Mouse (Mus musculus) cerebellum, adult 11-12 months (tissue): ENCODE measurements around the gene Kctd12.

Source experiments
- DNase-seq: peaks from one replicate; pipeline ENCODE4 v3.0.0; 2022

Kctd12 gene

DNA sequence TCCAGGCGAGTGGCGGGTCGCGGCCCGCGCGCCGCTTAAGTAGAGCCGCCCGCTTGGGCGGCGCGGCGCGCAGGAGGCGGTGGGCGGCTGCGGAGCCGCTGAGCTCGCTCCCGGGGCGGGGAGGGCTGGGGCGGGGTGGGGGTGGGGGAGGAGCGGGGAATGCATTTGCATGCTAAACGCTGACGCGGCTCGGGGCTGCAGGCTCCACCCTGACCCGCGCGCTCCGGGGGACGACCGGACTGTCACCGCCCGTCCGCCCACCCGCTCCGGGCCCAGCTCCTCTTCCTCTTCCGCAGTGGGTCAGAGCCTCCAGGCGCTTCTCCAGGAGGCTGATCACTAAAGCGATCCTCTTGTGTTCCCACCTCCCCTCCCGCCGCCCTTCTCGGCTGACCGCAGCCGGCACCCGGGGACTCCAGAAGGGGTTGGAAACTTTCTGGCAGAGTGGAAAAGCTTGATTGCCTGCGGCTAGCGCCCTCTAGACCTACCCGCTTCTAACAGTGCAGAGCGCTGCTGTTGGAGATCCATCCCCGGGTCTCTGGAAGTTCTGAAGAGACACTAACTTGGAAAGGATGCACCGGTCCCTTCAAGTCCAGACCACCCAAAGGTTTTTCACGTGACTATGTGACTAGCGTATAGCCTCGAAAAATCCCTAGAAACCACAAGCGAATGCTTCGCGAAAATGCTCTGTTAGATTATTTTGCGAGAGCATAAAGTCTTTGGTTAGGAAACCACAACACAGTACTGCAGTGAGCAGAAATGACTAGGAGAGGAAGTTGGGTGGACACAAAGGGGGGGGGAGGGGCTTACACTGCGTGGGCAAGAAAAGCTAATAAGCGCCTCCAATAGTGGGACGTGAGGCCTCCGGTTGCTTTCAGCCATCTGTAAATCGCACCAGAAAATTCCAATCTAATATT is at the start of gene Kctd12:
Gene Kctd12, minus strand, starts transcription at position 11 of the 914 bp plus-strand sequence.
- DNase-seq, result peak; percentile 80

DNA sequence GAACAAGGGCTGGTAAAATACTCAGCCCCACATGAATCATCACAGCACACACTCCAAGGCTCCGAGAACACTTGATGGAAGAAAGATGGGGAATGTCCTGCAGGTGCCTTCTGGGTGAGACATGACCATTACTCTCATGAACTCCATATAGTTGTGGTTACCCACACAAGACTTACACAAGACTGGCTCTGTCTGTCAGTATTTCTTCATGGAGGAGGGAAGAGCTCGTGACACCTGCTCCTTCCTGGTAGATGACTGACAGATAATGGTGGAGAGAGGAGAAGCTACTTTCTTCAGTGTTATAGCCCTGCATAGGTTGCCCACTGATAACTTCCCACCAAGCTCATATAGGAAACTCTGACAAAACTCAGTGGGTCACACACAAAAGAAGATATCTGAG is 46.8 kb upstream of the Kctd12 start:
- DNase-seq, result no peak

DNA sequence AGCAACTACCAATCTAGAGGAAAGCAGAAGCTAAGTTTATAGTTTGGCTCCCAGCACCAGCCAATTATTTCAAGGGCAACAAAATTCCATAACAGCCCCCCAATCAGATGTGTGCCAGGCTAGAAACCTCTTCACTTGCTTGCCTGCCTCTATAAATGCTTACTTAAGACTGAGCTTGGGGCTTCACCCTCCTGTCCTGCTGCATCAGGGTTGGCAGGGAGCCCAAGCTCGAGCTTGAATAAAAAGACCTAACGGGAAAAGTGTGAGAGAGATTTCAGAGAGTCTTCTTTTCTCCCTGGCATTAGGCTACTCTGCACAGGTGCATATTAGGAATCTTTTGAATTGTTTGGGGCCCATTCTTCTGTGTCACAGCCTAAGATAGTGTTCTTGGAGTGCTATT is 37.6 kb upstream of the Kctd12 start:
- DNase-seq, result no peak

DNA sequence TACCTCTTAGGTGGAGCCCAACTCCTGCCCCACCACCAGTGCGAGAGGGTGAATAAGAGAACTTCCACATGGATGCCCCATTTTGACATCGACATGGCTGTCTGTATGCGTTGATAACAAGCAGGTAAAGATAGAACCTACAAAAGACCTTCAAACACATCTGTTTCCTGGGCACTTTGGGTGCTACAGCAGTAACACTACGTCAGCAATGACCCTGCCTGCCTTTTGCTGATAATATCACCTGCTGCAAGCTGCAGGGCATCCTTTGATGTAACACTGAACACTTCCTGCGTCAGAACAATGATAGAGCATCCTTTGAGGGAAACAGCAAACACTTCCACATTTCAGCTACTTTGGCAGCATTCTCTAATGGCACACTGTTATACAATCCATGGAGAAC is 34.6 kb upstream of the Kctd12 start:
- no peak for DNase-seq

DNA sequence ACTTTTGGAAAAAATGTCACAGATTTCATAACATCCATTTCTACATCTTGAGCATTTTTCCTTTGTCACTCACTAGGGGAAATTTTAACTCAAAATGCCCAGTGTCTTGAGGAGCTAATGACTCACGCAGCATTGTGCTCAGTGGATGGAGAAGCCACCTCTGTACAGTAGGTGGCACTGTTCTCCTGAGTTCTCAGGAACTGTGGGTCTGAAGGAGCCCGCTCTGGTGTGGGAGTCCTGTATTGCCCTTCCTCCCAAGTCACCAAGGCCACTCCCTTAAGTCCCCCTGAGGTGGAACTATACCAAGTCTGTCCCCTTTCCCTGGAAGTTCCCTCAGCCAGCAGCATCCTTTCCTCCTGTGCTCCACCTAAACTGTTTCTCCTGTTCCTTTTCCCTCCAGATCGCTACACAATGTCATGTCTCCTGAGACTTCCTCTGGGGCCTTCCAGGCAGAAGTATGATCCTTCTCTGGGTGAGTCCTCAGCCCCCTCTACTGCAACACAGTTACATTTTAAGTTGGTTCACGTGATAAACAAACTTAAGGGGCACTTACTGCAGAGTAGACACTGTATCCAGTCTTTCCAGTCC is 30.2 kb upstream of the Kctd12 start:
- DNase-seq, result peak; percentile 19

DNA sequence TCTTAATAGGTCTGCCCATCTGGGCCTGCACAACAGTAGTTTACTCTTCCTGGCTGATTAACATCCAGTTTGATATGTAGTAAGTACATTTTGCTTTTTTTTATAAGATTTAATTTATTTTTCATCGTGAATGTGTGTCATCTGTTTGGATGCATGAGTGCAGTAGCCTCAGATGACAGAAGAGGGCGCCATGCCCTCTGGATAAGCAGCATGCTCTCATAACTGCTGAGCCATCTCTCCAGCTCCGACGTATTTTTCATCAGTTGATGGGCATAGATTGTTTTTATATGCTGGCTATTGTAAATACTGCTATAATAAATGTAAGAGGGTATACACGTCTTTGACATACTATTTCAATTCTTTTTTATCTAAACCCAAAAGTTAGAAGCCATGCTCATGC is 29.3 kb upstream of the Kctd12 start:
- no peak for DNase-seq

DNA sequence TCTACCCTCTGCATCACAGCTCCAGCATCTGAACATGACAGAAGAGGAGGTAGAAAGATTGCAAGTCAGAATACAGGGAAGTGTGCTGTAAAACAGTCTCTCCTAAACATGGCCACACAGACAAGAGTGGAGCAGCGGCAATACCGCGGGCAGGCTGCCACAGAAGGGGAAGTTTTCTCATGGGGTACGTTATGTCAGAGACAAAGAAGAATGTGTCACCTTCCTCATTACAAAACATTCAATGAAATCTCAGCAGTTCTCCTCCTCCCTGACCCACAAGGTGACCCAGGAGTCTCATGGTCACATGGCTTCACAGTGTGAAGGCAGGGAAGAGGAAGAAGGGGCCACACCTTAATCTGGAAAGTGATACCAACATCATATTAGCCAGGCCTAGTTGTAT is 25.3 kb upstream of the Kctd12 start:
- no peak for DNase-seq

DNA sequence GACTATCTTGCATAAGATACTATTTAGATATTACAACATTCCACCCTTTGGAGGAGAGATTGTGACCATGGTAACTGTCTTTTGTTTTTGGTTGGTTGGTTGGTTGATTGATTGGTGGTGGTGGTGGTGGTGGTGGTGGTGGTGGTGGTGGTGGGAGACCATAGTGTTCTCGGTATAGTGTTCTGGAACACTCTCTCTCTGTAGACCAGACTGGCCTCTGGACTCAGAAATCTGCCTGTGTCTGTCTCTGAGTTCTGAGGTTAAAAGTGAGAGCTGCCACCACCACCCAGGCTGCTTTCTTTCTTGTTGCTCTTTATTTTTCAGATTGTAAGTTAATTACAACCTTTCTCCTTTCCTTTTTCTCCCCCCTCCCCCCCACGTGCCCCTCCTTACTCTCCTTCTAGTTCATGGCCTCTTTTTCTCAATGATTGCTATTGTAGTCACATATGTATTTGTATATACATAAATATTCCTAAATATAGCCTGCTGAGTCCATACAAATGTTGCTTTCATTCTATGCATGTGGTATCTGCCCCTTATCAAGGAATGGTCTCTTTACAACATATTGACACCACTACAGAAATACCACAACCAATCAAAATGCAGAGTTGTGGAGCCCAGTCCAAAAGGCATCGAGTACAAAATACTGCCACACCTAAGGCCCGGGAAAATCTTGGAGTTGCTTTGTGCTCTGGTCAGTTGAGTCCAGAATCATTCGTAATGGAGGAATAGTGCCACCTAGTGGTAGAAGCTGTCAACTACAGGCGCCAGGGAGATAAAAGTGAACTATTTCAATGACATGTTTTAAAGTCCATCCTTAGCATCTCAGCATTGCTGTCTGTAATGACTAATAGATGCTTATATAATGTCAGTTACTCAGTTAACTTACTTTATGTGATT is 12.5 kb upstream of the Kctd12 start:
- peak; percentile 38 for DNase-seq

DNA sequence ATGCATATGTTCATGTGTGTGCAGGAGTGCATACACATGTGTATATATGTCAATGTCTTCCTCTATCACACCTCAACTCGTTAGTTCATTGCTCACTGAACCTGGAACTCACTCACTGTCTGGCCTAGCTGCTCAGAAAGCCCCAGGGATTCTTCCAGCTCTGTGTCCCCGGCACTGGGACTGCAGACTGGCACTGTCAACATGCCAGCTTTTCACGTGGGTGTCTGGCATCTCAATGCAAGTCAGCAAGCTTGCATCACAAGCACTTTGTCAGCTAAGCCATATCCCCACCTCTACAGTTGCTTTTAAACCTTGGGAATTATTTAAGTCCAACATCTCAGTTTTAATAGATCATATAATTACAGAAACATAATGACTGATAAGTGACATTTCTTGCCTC is 8.3 kb upstream of the Kctd12 start:
- no peak for DNase-seq

DNA sequence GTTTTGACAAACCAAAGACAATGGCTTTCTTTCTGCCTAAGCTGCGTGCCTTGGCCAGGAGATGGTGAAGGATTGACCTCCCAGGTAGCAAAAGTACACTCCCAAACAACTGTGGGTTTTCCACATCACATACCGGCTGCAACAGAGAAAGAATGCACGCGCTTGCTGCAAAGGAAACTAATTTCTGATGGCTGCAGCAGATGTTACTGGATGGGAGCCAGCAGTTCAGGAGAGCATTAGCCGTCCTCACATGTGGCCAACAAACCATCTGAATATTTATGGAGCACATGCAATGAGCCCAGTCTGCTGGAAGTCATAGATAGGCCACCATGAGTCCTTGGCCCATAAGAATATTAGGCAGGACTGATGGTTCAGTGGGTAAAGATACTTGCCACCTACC is 7.4 kb upstream of the Kctd12 start:
- DNase-seq, result no peak

DNA sequence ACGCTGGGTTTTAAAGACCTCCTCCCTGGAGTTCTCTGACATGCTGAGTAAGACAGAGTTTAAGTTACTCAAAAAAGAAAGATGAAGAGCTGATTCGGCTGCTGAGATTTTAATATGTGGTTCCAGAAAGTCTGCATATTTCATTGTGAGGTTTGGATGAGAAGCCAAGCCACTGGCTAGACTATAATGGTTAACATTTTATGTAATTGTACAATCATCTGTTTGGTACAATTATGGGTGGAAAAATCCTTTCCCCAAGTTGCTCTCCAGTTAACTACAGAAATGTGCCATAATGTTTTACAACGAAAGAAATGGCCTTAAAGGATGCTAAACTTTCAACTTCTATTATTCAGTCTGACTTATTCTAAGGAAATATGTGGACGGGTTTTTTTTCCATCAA is 6.8 kb upstream of the Kctd12 start:
- DNase-seq, result no peak

DNA sequence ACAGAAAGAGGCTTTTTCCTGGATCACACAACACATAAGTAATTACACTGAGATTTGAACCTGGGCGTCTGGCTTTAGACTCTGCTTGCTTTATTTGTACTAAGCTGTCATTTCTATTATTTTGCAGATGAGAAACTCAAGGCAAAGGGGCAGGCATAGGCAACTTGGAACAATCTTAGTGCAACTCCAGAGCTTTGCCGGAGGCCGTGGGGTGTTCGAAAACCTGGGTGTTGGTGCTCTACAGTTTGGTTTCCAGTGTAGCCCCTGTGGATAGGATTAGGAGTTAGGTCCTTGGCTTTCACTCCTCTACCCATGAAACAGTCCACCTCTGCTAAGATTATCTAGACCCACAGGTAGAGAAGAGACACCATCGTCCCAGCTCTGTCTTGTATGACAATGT is 5.2 kb upstream of the Kctd12 start:
- no peak for DNase-seq

DNA sequence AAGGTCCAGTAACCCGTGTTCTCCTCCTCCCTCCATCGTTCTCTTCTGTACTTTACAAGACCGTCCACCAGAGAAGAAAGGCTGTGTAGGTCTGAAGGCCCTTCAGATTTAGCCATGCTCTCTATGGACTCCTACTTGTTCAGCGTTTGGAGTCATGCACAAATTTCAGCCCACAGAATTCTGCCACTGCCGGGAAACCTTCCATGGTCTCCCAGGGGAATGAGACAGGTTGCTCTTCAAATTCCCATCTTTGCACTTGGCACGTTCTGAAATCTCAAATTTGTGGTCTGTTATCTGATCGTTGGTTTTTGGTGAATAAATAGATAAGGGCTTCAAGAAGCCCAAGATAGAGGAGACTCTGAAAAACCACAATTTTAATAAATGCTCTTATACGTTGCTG is 1.2 kb upstream of the Kctd12 start:
- no peak for DNase-seq

DNA sequence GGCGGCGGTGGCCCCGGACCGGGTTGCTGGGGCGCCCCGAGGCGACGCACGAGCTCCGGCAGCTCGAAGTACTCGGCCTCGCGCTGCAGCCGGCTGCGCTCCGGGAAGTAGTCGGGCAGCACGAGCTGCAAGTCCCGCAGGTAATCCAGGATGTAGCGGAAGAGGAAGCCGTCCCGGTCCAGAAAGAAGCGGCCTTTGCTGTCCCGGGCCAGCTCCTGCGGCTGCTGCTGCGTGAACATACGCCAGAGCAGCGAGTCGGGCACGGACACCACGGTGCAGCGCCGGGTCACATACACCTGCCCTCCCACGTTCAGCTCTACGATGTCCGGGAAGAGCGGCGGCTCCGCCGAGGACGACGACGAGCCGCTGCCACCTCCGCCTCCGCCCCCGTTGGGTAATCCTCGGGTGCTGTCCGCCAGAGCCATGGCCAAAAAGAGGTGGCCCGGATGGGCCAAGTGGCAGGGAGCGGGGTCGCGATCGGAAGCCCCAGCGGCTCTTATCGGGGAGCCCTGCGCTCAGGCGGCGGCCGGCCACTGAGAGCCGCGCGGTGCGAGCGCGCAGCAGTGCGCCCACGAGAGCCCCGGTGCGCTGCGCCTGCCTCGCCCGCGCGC is 316 bp downstream of the Kctd12 start:
- peak; percentile 58 for DNase-seq

DNA sequence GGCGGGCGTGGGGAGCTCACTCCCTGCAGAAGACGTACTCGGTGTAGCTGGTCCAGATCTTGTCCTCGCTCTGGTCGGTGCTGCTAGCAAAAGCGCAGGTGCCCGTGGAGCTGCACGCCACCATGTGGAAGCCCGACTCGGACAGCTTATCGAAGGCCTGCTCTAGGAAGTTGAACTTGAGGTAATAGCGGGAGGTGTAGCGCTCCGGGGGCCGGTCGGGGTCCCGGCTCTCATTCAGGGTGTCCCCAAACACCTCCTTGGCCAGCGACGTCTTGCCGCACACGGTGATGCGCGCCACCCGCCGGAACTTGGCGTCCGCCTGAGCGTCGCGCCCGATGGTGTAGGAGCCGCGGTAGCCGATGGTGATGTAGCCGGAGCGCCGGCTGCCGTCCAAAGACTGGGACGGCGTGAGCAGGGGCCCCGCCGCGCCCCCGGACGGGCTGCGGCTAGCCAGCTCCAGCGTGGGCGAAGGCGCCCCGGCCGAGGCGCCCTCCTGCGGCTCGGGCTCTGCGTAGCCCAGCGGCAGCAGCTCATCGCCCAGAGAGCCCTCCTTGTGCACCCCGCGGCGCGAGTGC is 909 bp downstream of the Kctd12 start:
- peak; percentile 75 for DNase-seq

DNA sequence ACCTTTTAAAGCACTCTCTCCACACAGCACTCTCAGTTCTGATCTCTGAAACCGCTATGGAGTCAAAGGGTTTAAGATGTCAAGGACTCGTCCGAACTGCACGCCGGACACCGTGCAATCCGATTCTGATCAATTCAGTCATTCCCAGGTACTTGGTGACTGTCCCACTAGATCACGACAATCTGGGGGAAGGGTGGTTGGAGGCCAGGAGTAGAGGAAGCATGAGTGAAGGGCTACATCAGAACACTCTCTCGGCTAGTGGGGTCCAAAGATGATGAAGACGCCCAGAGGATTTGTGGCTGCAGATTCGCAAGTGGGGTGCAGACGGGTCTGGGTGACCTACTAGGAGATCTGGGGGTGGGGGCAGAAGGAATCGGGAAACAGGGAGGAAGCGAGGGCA is 1.5 kb downstream of the Kctd12 start:
- DNase-seq, result no peak

DNA sequence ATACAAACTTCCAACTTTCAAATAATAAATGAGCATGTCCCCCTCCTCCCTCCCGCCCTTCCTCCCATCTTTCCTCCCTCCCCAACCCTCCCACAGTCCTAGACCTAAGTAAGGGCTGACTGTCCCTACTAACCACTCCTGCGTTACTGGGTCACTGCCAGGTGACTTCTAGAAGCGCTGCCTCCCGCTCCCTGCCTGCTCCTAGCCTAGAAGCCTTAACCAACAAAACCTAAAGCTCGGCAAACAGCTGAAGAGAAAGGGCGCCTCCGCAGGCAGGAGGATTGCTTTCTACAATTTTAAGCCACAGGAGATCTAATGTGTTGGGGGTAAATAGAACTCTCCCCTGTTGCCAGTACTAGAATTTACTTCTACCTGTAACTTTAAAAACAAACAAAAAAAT is 2.0 kb downstream of the Kctd12 start:
- DNase-seq, result peak; percentile 56

DNA sequence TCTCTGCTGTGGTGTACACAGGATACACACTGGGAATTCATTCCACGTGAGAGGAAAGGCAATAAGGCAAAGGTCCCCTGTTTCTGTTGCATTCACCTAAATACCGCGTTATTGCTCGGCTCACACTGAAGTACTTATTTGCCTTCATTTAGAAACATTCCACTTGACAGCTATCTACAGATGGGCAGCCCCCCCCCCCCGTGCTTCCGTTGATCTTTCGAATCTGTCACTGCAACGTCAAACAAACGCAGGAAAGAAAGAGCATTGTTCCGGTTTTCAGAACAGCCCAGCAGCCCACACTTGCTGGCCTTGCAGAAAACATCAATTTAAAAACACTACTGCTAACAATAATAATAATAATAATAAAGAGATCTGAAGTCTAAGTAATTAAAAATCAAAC is 2.6 kb downstream of the Kctd12 start:
- DNase-seq, result no peak

DNA sequence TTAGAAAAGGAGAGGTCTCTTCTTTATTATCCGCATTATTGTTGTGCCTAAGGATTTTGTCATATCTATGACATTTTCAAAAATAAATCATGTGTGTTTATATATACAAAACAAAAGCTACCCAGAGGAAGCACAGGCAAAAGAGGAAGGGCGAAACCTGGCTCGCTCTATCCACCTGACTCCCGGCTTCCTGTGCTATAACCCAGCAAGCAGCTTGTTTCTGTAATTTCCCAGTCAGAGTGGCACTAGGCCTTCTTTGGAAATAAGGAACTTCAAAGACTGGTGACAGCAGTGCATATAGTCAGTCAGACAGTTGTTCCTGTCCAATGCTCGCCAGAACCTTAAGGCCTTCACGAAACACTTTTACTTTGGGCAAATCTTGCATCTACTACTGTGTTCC is 6.6 kb downstream of the Kctd12 start:
- no peak for DNase-seq

DNA sequence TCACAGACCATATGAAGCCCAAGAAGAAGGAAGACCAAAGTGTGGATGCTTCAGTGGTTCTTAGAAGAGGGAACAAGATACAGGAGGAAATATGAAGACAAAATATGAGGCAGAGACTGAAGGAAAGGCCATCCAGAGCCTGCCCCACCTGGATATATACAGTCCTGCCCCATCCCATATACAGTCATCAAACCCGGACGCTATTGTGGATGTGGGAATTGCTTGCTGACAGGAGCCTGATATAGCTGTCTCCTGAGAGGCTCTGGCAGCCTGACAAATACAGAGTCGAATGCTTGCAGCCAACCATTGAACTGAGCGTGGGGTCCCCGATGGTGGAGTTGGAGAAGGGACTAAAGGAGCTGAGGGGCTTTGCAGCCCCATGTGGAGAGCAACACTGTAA is 13.6 kb downstream of the Kctd12 start:
- no peak for DNase-seq

DNA sequence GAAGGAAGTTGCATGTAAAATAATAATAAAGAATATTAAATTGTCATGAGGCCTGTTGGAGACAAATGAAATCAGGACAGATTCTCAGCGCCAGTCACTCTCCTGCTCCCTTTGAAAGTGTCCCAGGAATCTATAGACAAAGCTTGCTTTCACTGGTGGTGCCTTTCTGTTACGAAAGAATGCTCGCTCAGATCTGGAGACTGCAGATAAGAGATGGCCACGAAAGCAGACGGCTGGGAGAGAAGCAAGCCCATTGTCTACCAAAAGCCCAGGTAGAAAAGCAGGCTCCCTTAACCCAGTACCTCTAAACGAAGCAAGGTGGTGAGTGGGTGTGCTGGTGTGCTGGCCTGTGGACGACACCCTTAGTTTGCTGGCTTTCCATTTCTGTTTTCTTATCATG is 16.2 kb downstream of the Kctd12 start:
- no peak for DNase-seq

DNA sequence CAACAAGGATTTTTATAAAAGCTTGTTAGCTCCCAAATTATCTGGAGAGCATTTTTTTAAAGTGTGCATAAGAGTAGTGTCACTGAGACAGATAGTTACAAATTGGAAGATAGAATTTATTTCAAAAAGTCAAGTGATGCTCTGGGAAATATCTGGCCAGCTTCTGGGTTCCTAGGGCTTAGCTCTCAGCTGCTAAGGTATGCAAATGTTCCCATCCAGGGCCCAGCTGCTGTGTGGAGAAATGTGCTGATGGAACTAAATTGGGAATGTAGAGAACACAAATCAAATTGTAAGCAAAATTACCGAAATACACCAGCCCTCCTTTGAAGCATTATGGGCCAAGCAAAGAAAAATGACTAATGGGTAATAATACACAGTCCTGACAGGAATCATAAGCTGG is 16.6 kb downstream of the Kctd12 start:
- DNase-seq, result no peak

DNA sequence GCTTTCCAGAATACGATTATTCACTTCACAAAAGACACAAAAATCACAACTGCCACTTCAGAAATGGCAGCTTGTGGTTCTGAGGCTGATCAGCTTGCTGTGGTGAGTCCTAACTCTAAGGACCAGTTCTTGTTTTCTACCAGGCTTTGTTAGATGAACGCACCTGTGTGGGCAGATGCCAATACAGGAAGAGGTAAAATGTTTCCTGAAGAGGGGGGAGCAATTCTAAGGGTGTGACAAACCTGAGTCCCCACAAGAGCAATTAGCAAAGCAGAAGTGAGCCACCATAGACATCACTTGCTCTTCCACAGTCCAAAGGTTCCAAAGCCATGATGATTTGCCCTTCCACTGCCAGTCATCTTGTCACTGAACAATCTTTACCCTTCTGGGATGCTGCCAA is 20.4 kb downstream of the Kctd12 start:
- no peak for DNase-seq
